Mouse (Mus musculus): ENCODE measurements around the gene Ypel1.

- TF ChIP-seq POLR2A (IDR thresholded peaks at IDR 0.05; ENCODE audit: low read depth, low read length) (no peak), CTCF (IDR thresholded peaks at IDR 0.05; ENCODE audit: extremely low read depth, insufficient read depth, insufficient read length, insufficient replicate concordance) (no peak)
These were observed 16.1 kb downstream of the Ypel1 start for GRCm38 (mm10) chr16:17085636-17086035.

Data from spleen, adult 2 months (tissue).